Mouse (Mus musculus): ENCODE data around the gene Urah. TPM values are rescaled to one million over a fixed set of nuclear protein-coding genes. Genes with fewer than 3 reads are reported as not detected.

Urah gene
- polyA plus RNA-seq, 1 experiment from 2014 or later = not detected

DNA sequence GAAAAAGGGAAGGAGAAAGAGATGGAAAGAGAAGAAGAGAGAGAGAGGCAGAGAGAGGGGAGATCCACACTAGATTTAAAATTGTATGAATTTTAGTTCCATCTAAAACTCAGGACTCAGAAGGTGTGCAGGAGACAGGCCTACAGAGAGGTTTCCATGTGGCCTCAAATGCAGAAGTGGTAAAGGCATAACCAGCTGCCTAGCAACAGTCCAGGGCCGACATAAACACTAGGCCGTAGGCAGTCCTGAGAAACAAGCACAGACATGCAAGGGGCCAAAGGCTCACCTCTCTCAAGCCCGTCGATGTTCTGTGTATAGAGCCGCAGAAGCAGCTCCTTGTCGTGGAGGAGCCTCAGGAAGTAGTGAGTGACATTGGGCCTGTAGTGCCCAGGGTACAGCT, 42.5 kb downstream of the Urah start:
- Histone ChIP-seq H3K36me3 (ENCODE audit: inconsistent target) (no peaks in the 10 kb centered on the region; the same call in 1 of the 2 replicates), H3K27ac (peak overlapping the region; percentile 46), H3K79me2 (ENCODE audit: inconsistent target) (peaks cover 42% of the 10 kb centered on the region), H3K4me3 (ENCODE audit: inconsistent target) (no peak overlapping the region)
- 8% methylated on average over 6 of the region's 6 CpGs for WGBS (ENCODE audit: missing documents)

DNA sequence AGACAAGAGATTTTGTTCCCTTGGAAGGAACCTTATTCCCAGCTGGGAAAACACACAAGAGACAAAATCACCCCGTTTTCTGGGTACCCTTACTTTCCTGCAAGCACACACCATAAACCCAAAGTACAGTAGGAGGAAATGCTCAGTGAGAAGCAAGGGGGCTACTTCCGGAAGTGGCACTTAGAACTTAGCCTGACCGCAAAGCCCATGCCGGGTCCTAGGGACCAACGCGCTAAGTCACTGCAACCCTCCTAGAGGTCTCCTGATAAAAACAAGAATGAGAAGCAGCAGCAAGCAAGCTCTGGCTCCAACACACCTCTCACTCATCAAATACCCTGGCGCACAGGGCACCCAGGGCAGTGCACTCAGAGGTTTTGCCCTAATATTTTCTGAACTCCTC, 44.5 kb downstream of the Urah start:
- H3K79me2 ChIP-seq (ENCODE audit: inconsistent target) = peaks cover 62% of the 10 kb centered on the region
- no peak overlapping the region for H3K4me3 ChIP-seq (ENCODE audit: inconsistent target)
- H3K27ac ChIP-seq = peak overlapping the region; percentile 33
- 3% methylated on average over 7 of the region's 7 CpGs for WGBS (ENCODE audit: missing documents)
- H3K36me3 ChIP-seq (ENCODE audit: inconsistent target) = peaks cover 6% of the 10 kb centered on the region; the same call in 1 of the 2 replicates

DNA sequence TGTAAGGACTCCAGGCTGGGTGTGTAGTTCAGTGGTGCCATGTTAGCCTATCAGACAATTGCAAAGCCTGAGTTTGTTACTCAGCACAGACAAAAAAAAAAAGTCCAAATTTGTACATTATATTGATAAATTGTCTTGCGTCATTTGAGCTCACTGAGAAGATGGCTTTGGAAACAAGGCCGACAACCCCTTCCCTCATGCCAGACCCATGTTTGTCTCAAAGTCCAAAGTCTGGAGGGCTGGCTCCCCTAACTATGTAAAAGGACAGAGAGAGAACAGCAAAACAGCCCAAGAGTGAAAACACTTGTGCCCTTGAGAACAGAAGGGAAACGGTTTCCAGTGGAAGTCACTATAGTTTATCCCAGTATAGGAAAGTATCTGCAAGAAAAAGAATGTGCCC, 45.6 kb downstream of the Urah start:
- peak overlapping the region; percentile 100 for H3K4me3 ChIP-seq (ENCODE audit: inconsistent target)
- peaks cover 73% of the 10 kb centered on the region for H3K79me2 ChIP-seq (ENCODE audit: inconsistent target)
- 29% methylated on average over 3 of the region's 3 CpGs for WGBS (ENCODE audit: missing documents)
- H3K36me3 ChIP-seq (ENCODE audit: inconsistent target) = peaks cover 11% of the 10 kb centered on the region; the same call in 1 of the 2 replicates
- H3K27ac ChIP-seq = peak overlapping the region; percentile 59

DNA sequence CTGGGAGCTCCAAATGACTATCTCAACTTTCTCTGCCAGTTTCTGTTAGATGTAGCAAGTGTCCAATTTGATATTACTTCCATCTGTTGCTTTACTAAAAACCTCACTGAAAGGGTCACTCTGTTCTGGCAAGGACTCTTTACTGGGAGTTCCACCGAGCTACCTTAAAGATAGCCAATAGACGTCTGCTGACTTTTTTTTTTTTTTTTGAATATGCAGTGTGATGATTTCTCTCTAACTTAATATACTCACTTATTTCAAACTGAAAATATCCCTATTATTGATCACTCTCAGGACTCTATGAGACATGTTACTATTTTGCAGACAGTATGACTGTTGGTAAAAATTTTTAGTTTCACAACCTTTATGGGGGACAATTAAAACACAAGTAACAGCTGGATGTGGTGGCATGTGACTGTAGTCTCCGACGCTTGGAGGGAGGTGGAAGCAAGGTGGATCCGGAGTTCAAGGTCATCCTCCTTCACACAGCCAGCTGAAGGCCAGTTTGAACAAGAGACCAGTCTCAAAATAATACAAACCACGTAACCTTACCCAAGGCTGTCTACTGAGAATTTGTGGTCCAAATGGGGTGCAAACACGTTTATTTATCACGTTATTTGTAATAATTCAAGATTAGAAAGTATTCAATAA, 46.2 kb downstream of the Urah start:
- WGBS (ENCODE audit: missing documents) = 3% methylated on average over 8 of the region's 8 CpGs
- peaks cover 78% of the 10 kb centered on the region for H3K79me2 ChIP-seq (ENCODE audit: inconsistent target)
- peak overlapping the region; percentile 59 for H3K27ac ChIP-seq
- peak overlapping the region; percentile 100 for H3K4me3 ChIP-seq (ENCODE audit: inconsistent target)
- H3K36me3 ChIP-seq (ENCODE audit: inconsistent target) = peaks cover 12% of the 10 kb centered on the region; the same call in 1 of the 2 replicates

DNA sequence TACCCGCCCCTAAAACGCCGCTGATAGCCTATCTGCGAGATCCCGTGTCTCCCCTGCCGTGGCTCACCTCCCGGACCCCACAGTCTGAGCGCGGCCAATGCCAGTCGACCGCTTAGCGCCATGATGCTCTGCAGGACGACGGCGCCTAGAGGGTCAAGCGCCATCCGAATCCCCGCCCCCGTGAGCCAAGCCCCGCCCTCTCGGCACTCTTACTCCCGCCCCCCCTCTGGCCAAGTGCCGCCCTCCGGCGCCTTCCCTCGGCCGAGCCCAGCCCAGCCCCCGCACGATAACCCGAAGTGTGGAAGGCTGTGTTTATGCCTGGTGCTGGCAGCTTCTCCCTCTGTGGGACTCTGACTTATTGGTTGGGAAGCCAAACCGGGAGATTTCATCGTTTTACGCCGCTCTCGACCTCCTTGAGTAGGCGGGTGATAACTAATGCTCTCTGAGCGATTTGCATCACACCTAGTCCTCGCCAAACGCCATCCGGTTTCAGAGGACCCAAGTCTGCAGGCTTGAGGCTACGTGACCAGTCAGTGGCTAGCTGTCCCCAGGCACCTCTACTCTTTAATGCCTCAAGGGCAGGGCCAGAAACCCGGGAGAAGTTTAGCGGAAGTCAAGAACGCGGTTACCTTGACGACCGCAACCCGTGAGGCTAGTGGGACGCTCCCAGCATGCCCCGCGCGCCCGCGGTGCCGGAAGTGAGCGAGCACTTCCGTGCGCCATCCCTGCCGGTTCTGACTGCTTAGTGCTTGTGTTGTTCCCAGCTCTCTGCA, 47.1 kb downstream of the Urah start, which contains the start of the genes Psmd13 and Sirt3:
TSS of gene Psmd13 (plus strand) at position 273 of the 773 bp plus-strand sequence.
TSS of gene Sirt3 (minus strand) at position 614 of the 773 bp plus-strand sequence.
- under 1% methylated on average over 59 of the region's 59 CpGs for WGBS (ENCODE audit: missing documents)
- Histone ChIP-seq H3K36me3 (ENCODE audit: inconsistent target) (peaks cover 21% of the 10 kb centered on the region; the same call in 1 of the 2 replicates), H3K4me3 (ENCODE audit: inconsistent target) (peak within 1 kb of the TSS; percentile 100), H3K79me2 (ENCODE audit: inconsistent target) (peaks cover 85% of the 10 kb centered on the region), H3K27ac (peak within 1 kb of the TSS; percentile 90)

DNA sequence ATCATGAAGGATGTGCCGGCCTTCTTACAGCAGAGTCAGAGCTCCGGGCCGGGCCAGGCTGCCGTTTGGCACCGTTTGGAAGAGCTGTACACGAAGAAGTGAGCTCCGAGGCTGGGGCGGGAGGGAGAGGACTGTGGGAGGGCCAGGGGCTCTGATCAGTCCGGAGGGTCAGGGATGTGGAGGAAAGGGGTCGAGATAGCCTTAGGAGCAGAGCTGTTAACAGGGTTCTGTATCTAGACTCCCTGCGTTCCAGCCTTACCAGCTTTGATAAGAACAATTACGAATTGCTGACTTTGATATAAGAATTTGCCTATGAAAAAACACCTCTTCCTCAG, 47.6 kb downstream of the Urah start:
- H3K27ac ChIP-seq = peak overlapping the region; percentile 90
- H3K79me2 ChIP-seq (ENCODE audit: inconsistent target) = peaks cover 85% of the 10 kb centered on the region
- peaks cover 26% of the 10 kb centered on the region; the same call in 1 of the 2 replicates for H3K36me3 ChIP-seq (ENCODE audit: inconsistent target)
- 0% methylated on average over 12 of the region's 12 CpGs for WGBS (ENCODE audit: missing documents)
- peak overlapping the region; percentile 100 for H3K4me3 ChIP-seq (ENCODE audit: inconsistent target)

Other genes starting within 250 kb of the Urah start
- not detected in 3 replicates for gene Olfr46, start 233.7 kb upstream of the Urah start, polyA plus RNA-seq (2018)
- gene Olfr61, start 206.0 kb upstream of the Urah start, polyA plus RNA-seq (2018) = not detected in 3 replicates
- gene Olfr53, start 188.6 kb upstream of the Urah start, polyA plus RNA-seq (2018) = not detected in 3 replicates
- not detected in 3 replicates for gene Olfr539, start 175.1 kb upstream of the Urah start, polyA plus RNA-seq (2018)
- gene Olfr45, start 153.1 kb upstream of the Urah start, polyA plus RNA-seq (2018) = not detected in 3 replicates
- gene Olfr541, start 137.8 kb upstream of the Urah start, polyA plus RNA-seq (2018) = not detected in 3 replicates
- not detected in 3 replicates for gene Cyp2e1, start 71.3 kb upstream of the Urah start, polyA plus RNA-seq (2018)
- gene Syce1, start 47.2 kb upstream of the Urah start, polyA plus RNA-seq (2018) = 0.50 to 0.64 TPM in 2 of 3 replicates, not detected in the other
- 0.17 to 0.31 TPM (median 0.19 TPM) in 3 replicates for gene Zfp941, start 12.8 kb upstream of the Urah start, polyA plus RNA-seq (2018)
- gene Scgb1c1, start 10.5 kb downstream of the Urah start, polyA plus RNA-seq (2018) = not detected in 3 replicates
- not detected in 3 replicates for gene Odf3, start 12.8 kb downstream of the Urah start, polyA plus RNA-seq (2018)
- gene Gm45785, start 21.3 kb downstream of the Urah start, polyA plus RNA-seq (2018) = not detected in 3 replicates
- 18.7 to 48.4 TPM (median 41.3 TPM) in 3 replicates for gene Ric8a, start 21.9 kb downstream of the Urah start, polyA plus RNA-seq (2018)
- gene Bet1l, start 22.6 kb downstream of the Urah start, polyA plus RNA-seq (2018) = 8.0 to 19.0 TPM (median 14.4 TPM) in 3 replicates
- gene Psmd13, start 47.0 kb downstream of the Urah start, polyA plus RNA-seq (2018) = 77.6 to 104 TPM (median 78.6 TPM) in 3 replicates
- 4.8 to 16.9 TPM (median 7.6 TPM) in 3 replicates for gene Sirt3, start 47.3 kb downstream of the Urah start, polyA plus RNA-seq (2018)
- not detected in 3 replicates for gene Cox8b, start 65.4 kb downstream of the Urah start, polyA plus RNA-seq (2018)
- gene Nlrp6, start 85.9 kb downstream of the Urah start, polyA plus RNA-seq (2018) = not detected in 3 replicates
- 6.3 to 9.2 TPM (median 7.2 TPM) in 3 replicates for gene Pgghg, start 106.4 kb downstream of the Urah start, polyA plus RNA-seq (2018)
- 0.30 to 1.0 TPM in 2 of 3 replicates, not detected in the other for gene Ifitm5, start 115.3 kb downstream of the Urah start, polyA plus RNA-seq (2018)
- 0.87 TPM in 1 of 3 replicates, not detected in the others for gene Gm45717, start 120.9 kb downstream of the Urah start, polyA plus RNA-seq (2018)
- 471 to 1,093 TPM (median 749 TPM) in 3 replicates for gene Ifitm2, start 121.0 kb downstream of the Urah start, polyA plus RNA-seq (2018)
- gene Ifitm1, start 132.2 kb downstream of the Urah start, polyA plus RNA-seq (2018) = 4.7 to 18.2 TPM (median 4.8 TPM) in 3 replicates
- 596 to 2,531 TPM (median 1,114 TPM) in 3 replicates for gene Ifitm3, start 175.8 kb downstream of the Urah start, polyA plus RNA-seq (2018)
- gene Ifitm6, start 182.9 kb downstream of the Urah start, polyA plus RNA-seq (2018) = 4.1 to 21.4 TPM (median 7.4 TPM) in 3 replicates
- gene Gm17387, start 194.1 kb downstream of the Urah start, polyA plus RNA-seq (2018) = not detected in 3 replicates
- gene B4galnt4, start 226.1 kb downstream of the Urah start, polyA plus RNA-seq (2018) = not detected in 3 replicates
- gene Pkp3, start 243.2 kb downstream of the Urah start, polyA plus RNA-seq (2018) = not detected in 3 replicates